Mouse (Mus musculus) thymus, adult 2 months (tissue): Measurements from ENCODE around the gene Hus1.

Experiments used
- CTCF ChIP-seq: fragments of 200-500 bp; IDR thresholded peaks from 2 replicates; pipeline ENCODE4 v1.5.1; 2012; ENCODE audit warnings: mild to moderate bottlenecking, control low read depth, low read length, moderate library complexity, borderline replicate concordance; ENCODE audit not compliant: control insufficient read depth, poor library complexity, insufficient read depth; ENCODE audit errors: extremely low read depth
- POLR2A ChIP-seq: fragments of 200-500 bp; IDR thresholded peaks from 2 replicates; pipeline ENCODE4 v1.6.1; 2012; ENCODE audit warnings: mild to moderate bottlenecking, low read length, control low read depth, moderate library complexity; ENCODE audit not compliant: control insufficient read depth, poor library complexity, insufficient read depth; ENCODE audit errors: extremely low read depth

- TF ChIP-seq CTCF (no peak), POLR2A (no peak)
Measured at GRCm38 (mm10) chr11:9051895-9052294, 40.9 kb upstream of the Hus1 start.
